Mouse (Mus musculus) MEL (cell line): ENCODE data around the gene Mfsd13b. TPM values are rescaled to one million over a fixed set of nuclear protein-coding genes. Genes with fewer than 3 reads are reported as not detected.

Experiments
- DNase-seq: peaks from one replicate; pipeline ENCODE4 v3.0.0; 2011; ENCODE audit warnings: low read depth, low spot score
- H3K27ac ChIP-seq: 2 replicates; pipeline ENCODE4 v1.5.1; 2012; ENCODE audit warnings: low read depth, mild to moderate bottlenecking, control low read depth, low read length, moderate library complexity; ENCODE audit not compliant: control insufficient read depth
- H3K27me3 ChIP-seq, 2 experiments: fragments of 150-350 bp in 1 of 2; sonication (generic) in 1 of 2; 2 replicates each; pipeline ENCODE4 v1.6.1; 2012; ENCODE audit warnings: low read length in 2 of 2, mild to moderate bottlenecking in 2 of 2, improper control_type of control experiment in 1 of 2, moderate library complexity in 1 of 2; ENCODE audit not compliant: insufficient read depth in 2 of 2, control insufficient read depth in 1 of 2
- H3K36me3 ChIP-seq, 2 experiments: 2 replicates each; pipeline ENCODE4 v1.6.1; 2012 to 2014; ENCODE audit warnings: low read length in 2 of 2, improper control_type of control experiment in 1 of 2, inconsistent platforms in 1 of 2, mild to moderate bottlenecking in 1 of 2; ENCODE audit not compliant: insufficient read depth in 2 of 2, control insufficient read depth in 1 of 2
- H3K4me1 ChIP-seq, 2 experiments: fragments of 150-350 bp in 1 of 2; sonication (generic) in 1 of 2; 2 replicates each; pipeline ENCODE4 v1.6.1; 2012; ENCODE audit warnings: low read length in 2 of 2, improper control_type of control experiment in 1 of 2, mild to moderate bottlenecking in 1 of 2; ENCODE audit not compliant: insufficient read depth in 2 of 2, control insufficient read depth in 1 of 2
- H3K4me3 ChIP-seq, 2 experiments: fragments of 150-350 bp in 1 of 2; sonication (generic) in 1 of 2; 2 replicates each; pipeline ENCODE4 v1.5.1; 2012; ENCODE audit warnings: low read depth in 2 of 2, low read length in 2 of 2, mild to moderate bottlenecking in 2 of 2, moderate library complexity in 2 of 2, control low read depth in 1 of 2, improper control_type of control experiment in 1 of 2; ENCODE audit not compliant: control insufficient read depth in 1 of 2, insufficient read depth in 1 of 2
- H3K79me2 ChIP-seq: 2 replicates; pipeline ENCODE4 v1.6.1; 2012; ENCODE audit warnings: mild to moderate bottlenecking, low read length, moderate library complexity; ENCODE audit not compliant: control insufficient read depth, poor library complexity, insufficient read depth
- H3K9ac ChIP-seq: 2 replicates; pipeline ENCODE4 v1.6.1; 2012; ENCODE audit warnings: low read depth, mild to moderate bottlenecking, control low read depth, low read length, moderate library complexity; ENCODE audit not compliant: control insufficient read depth, poor library complexity, severe bottlenecking
- H3K9me3 ChIP-seq: fragments of 150-350 bp; sonication (generic); replicated peaks from 2 replicates; pipeline ENCODE4 v1.6.1; 2012; ENCODE audit warnings: mild to moderate bottlenecking, low read length, improper control_type of control experiment, moderate library complexity; ENCODE audit not compliant: insufficient read depth
- BHLHE40 ChIP-seq: IDR thresholded peaks from 2 replicates; pipeline ENCODE4 v1.6.1; 2012; ENCODE audit warnings: low read depth, mild to moderate bottlenecking, inconsistent platforms, low read length, improper control_type of control experiment, borderline replicate concordance
- CHD2 ChIP-seq: IDR thresholded peaks from 2 replicates; pipeline ENCODE4 v1.6.1; 2011; ENCODE audit warnings: low read length, improper control_type of control experiment
- CTCF ChIP-seq, 3 experiments: IDR thresholded peaks in 2 of 3; conservative IDR thresholded peaks in 1 of 3; 2 replicates each; pipeline ENCODE4 v1.5.1; 2011 to 2012; ENCODE audit warnings: low read length in 3 of 3, low read depth in 2 of 3, mild to moderate bottlenecking in 2 of 3, improper control_type of control experiment in 1 of 3, inconsistent platforms in 1 of 3, mixed read lengths in 1 of 3, moderate library complexity in 1 of 3; ENCODE audit not compliant: control insufficient read depth in 1 of 3, insufficient read depth in 1 of 3, poor library complexity in 1 of 3, severe bottlenecking in 1 of 3
- E2F4 ChIP-seq: IDR thresholded peaks from 2 replicates; pipeline ENCODE4 v1.6.1; 2011; ENCODE audit warnings: low read depth, low read length, improper control_type of control experiment, borderline replicate concordance
- EP300 ChIP-seq, 2 experiments: IDR thresholded peaks; 2 replicates each; pipeline ENCODE4 v1.6.1; 2011; ENCODE audit warnings: improper control_type of control experiment in 2 of 2, low read length in 2 of 2, low read depth in 1 of 2, mild to moderate bottlenecking in 1 of 2
- ETS1 ChIP-seq: IDR thresholded peaks from 2 replicates; pipeline ENCODE4 v1.6.1; 2012; ENCODE audit warnings: low read depth, mild to moderate bottlenecking, inconsistent platforms, low read length, improper control_type of control experiment, moderate library complexity
- GABPA ChIP-seq: IDR thresholded peaks from 2 replicates; pipeline ENCODE4 v1.6.1; 2012; ENCODE audit warnings: low read depth, mild to moderate bottlenecking, inconsistent platforms, low read length, improper control_type of control experiment, moderate library complexity
- GATA1 ChIP-seq: IDR thresholded peaks from 2 replicates; pipeline ENCODE4 v1.6.1; 2011; ENCODE audit warnings: low read depth, low read length, improper control_type of control experiment
- KAT2A ChIP-seq: conservative IDR thresholded peaks from 2 replicates; pipeline ENCODE4 v1.6.1; 2012; ENCODE audit warnings: low read depth, low read length, improper control_type of control experiment, inconsistent platforms
- MAFK ChIP-seq: IDR thresholded peaks from 2 replicates; pipeline ENCODE4 v1.6.1; 2011; ENCODE audit warnings: low read depth, mild to moderate bottlenecking, low read length, improper control_type of control experiment, borderline replicate concordance
- MAX ChIP-seq: IDR thresholded peaks from 2 replicates; pipeline ENCODE4 v1.6.1; 2011; ENCODE audit warnings: low read length, improper control_type of control experiment
- MXI1 ChIP-seq: IDR thresholded peaks from 2 replicates; pipeline ENCODE4 v1.6.1; 2011; ENCODE audit warnings: mild to moderate bottlenecking, low read depth, low read length, improper control_type of control experiment
- MYC ChIP-seq: IDR thresholded peaks from 2 replicates; pipeline ENCODE4 v1.6.1; 2011; ENCODE audit warnings: low read depth, mild to moderate bottlenecking, low read length, improper control_type of control experiment, moderate library complexity
- NELFE ChIP-seq: IDR thresholded peaks from 2 replicates; pipeline ENCODE4 v1.6.1; 2011; ENCODE audit warnings: low read depth, low read length, improper control_type of control experiment
- NRF1 ChIP-seq: IDR thresholded peaks from 2 replicates; pipeline ENCODE4 v1.6.1; 2014; ENCODE audit warnings: low read depth, mild to moderate bottlenecking, inconsistent platforms, low read length, improper control_type of control experiment, moderate library complexity; ENCODE audit not compliant: poor library complexity, insufficient read depth, severe bottlenecking
- POLR2A ChIP-seq, 2 experiments: IDR thresholded peaks; 2 replicates each; pipeline ENCODE4 v1.6.1; 2011 to 2012; ENCODE audit warnings: low read length in 2 of 2, mild to moderate bottlenecking in 2 of 2, control low read depth in 1 of 2, improper control_type of control experiment in 1 of 2, low read depth in 1 of 2, moderate library complexity in 1 of 2; ENCODE audit not compliant: control insufficient read depth in 1 of 2, insufficient read depth in 1 of 2, poor library complexity in 1 of 2
- POLR2AphosphoS2 ChIP-seq: IDR thresholded peaks from 2 replicates; pipeline ENCODE4 v1.6.1; 2011; ENCODE audit warnings: low read length, improper control_type of control experiment
- RAD21 ChIP-seq: IDR thresholded peaks from 2 replicates; pipeline ENCODE4 v1.6.1; 2011; ENCODE audit warnings: mild to moderate bottlenecking, low read depth, low read length, improper control_type of control experiment
- RCOR1 ChIP-seq: IDR thresholded peaks from 2 replicates; pipeline ENCODE4 v1.6.1; 2012; ENCODE audit warnings: low read depth, mild to moderate bottlenecking, inconsistent platforms, low read length, improper control_type of control experiment
- SIN3A ChIP-seq: IDR thresholded peaks from 2 replicates; pipeline ENCODE4 v1.6.1; 2012; ENCODE audit warnings: low read length, improper control_type of control experiment, inconsistent platforms
- SMC3 ChIP-seq: IDR thresholded peaks from 2 replicates; pipeline ENCODE4 v1.6.1; 2011; ENCODE audit warnings: low read depth, low read length, improper control_type of control experiment
- TAL1 ChIP-seq: IDR thresholded peaks from 2 replicates; pipeline ENCODE4 v1.6.1; 2012; ENCODE audit warnings: mild to moderate bottlenecking, inconsistent platforms, low read length, moderate library complexity, mixed read lengths
- TBP ChIP-seq: IDR thresholded peaks from 2 replicates; pipeline ENCODE4 v1.8.0; 2011; ENCODE audit warnings: low read depth, low read length, improper control_type of control experiment
- UBTF ChIP-seq: IDR thresholded peaks from 2 replicates; pipeline ENCODE4 v1.6.1; 2012; ENCODE audit warnings: low read depth, mild to moderate bottlenecking, inconsistent platforms, low read length, improper control_type of control experiment, moderate library complexity, borderline replicate concordance; ENCODE audit not compliant: insufficient read depth
- USF1 ChIP-seq: IDR thresholded peaks from 2 replicates; pipeline ENCODE4 v1.6.1; 2014; ENCODE audit warnings: low read depth, mild to moderate bottlenecking, inconsistent platforms, low read length, improper control_type of control experiment, moderate library complexity
- ZC3H11A ChIP-seq: IDR thresholded peaks from 2 replicates; pipeline ENCODE4 v1.6.1; 2012; ENCODE audit warnings: low read depth, mild to moderate bottlenecking, inconsistent platforms, low read length, improper control_type of control experiment
- ZKSCAN1 ChIP-seq: IDR thresholded peaks from 2 replicates; pipeline ENCODE4 v1.6.1; 2012; ENCODE audit warnings: low read depth, mild to moderate bottlenecking, inconsistent platforms, low read length, improper control_type of control experiment, moderate library complexity
- ZNF384 ChIP-seq: IDR thresholded peaks from 2 replicates; pipeline ENCODE4 v1.6.1; 2012; ENCODE audit warnings: low read depth, mild to moderate bottlenecking, inconsistent platforms, low read length, improper control_type of control experiment
- polyA plus RNA-seq, 2 experiments: library from polyadenylated mRNA; stranded (reverse) in 1 of 2; unstranded in 1 of 2; fragments of >175 nt in 1 of 2; fragments of >200 nt in 1 of 2; gene quantifications; 2 replicates each; pipeline versions ENCODE4 v1.2.1 to v1.2.4; 2012; ENCODE audit warnings: low replicate concordance in 2 of 2, low read depth in 1 of 2; ENCODE audit not compliant: insufficient read length in 2 of 2, insufficient read depth in 1 of 2, missing spikeins in 1 of 2
- total RNA-seq: library from RNA; depleted of rRNA; stranded (reverse); fragments of 300-350 nt; gene quantifications from 2 replicates; pipeline ENCODE4 v1.2.3, GENCODE M21; 2012

Mfsd13b gene
- total and polyA plus RNA-seq, 3 experiments: 0.17 TPM; not detected in 2

GRCm38 (mm10) chr7:121018778-121019177 lies 36.5 kb downstream of the Mfsd13b start:
- TF ChIP-seq CTCF (IDR thresholded peaks at IDR 0.05 in 2 of 3, conservative IDR thresholded peaks at IDR 0.05 in 1 of 3; ENCODE audit: control insufficient read depth in 1 of 3, insufficient read depth in 1 of 3, low read depth in 2 of 3, low read length in 3 of 3, poor library complexity in 1 of 3, severe bottlenecking in 1 of 3) (no peak), MAX (no peak), KAT2A (no peak), E2F4 (no peak), BHLHE40 (no peak), ZC3H11A (no peak), SIN3A (no peak), NELFE (no peak), ETS1 (no peak), GATA1 (no peak), EP300 (IDR thresholded peaks at IDR 0.05; ENCODE audit: low read depth in 1 of 2, low read length in 2 of 2) (no peak), GABPA (no peak), UBTF (no peak), MAFK (no peak), RCOR1 (no peak), POLR2A (IDR thresholded peaks at IDR 0.05; ENCODE audit: control insufficient read depth in 1 of 2, insufficient read depth in 1 of 2, low read depth in 1 of 2, low read length in 2 of 2, poor library complexity in 1 of 2) (no peak), ZNF384 (no peak), CHD2 (no peak)
- Histone ChIP-seq H3K36me3 (no peaks in the 10 kb centered on the region), H3K9me3 (no peaks in the 10 kb centered on the region), H3K9ac (no peak overlapping the region), H3K79me2 (no peaks in the 10 kb centered on the region), H3K27ac (no peak overlapping the region), H3K4me1 (no peaks in the 10 kb centered on the region; a peak in 1 of 4 replicates), H3K27me3 (peaks cover 6 to 9% of the 10 kb centered on the region in 2 experiments), H3K4me3 (no peak overlapping the region)
- DNase-seq: no peak

GRCm38 (mm10) chr7:121020277-121020676 lies 38.0 kb downstream of the Mfsd13b start:
- Histone ChIP-seq H3K4me1 (peaks cover 0 to 4% of the 10 kb centered on the region in 2 experiments; a peak in 3 of 4 replicates), H3K27ac (no peak overlapping the region), H3K79me2 (no peaks in the 10 kb centered on the region), H3K9me3 (no peaks in the 10 kb centered on the region), H3K27me3 (peaks cover 3 to 6% of the 10 kb centered on the region in 2 experiments), H3K4me3 (no peak overlapping the region), H3K36me3 (peaks cover 0 to 6% of the 10 kb centered on the region in 2 experiments; a peak in 2 of 4 replicates), H3K9ac (no peak overlapping the region)
- DNase-seq: no peak
- TF ChIP-seq TAL1: no peak
- TF ChIP-seq USF1: no peak
- no peak for TF ChIP-seq SIN3A
- no peak for TF ChIP-seq POLR2AphosphoS2
- no peak for TF ChIP-seq BHLHE40
- TF ChIP-seq SMC3: peak; percentile 18; the same call in 1 of the 2 replicates
- no peak for TF ChIP-seq ETS1
- TF ChIP-seq MXI1: no peak
- TF ChIP-seq MYC: no peak
- TF ChIP-seq KAT2A: no peak
- no peak for TF ChIP-seq MAX
- TF ChIP-seq RCOR1: no peak
- peak in 2 of 3 experiments; percentile 26 to 34; a peak in 3 of 6 replicates for TF ChIP-seq CTCF (IDR thresholded peaks at IDR 0.05 in 2 of 3, conservative IDR thresholded peaks at IDR 0.05 in 1 of 3; ENCODE audit: control insufficient read depth in 1 of 3, insufficient read depth in 1 of 3, low read depth in 2 of 3, low read length in 3 of 3, poor library complexity in 1 of 3, severe bottlenecking in 1 of 3)
- TF ChIP-seq TBP: no peak
- no peak for TF ChIP-seq NRF1
- TF ChIP-seq ZNF384: no peak
- TF ChIP-seq CHD2: no peak
- TF ChIP-seq RAD21: peak; percentile 13
- no peak for TF ChIP-seq ZKSCAN1
